Mouse (Mus musculus): Measurements from ENCODE around the gene Gadd45g. TPM values are rescaled to one million over a fixed set of nuclear protein-coding genes. Genes with fewer than 3 reads are reported as not detected.
A peak's percentile ranks its signal among the peaks of the same experiment; 100 is the strongest.

Gadd45g gene
- total RNA-seq (2021), result 10 to 100 TPM; 19.9 to 22.3 TPM

DNA sequence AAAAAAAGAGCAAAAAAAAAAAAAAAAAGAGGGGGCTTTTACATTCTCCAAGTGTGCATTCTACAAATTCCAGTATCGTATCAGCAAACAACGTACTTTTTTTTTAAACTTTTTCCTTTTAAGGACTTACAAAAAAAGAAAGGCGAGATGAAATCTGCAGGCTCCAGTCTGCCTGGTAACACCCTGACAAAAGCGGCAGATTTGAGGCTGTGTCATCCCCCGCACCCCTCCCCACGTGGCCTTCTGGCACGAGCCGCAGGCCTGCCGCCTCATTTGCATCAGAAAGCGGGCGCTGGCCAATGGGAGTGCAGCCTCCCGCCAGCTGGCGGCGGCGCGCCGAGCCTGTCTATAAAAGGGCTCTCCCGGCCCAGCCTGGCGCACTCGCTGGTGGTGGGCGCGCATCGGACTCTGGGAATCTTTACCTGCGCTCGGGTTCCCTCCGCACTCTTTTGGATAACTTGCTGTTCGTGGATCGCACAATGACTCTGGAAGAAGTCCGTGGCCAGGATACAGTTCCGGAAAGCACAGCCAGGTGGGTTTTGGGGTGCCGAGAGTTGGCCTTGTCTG, at the start of gene Gadd45g:
Gene Gadd45g, plus strand, starts transcription at position 378 of the 567 bp plus-strand sequence.
- peak; percentile 93 to 96 for DNase-seq

- DNase-seq, result no peak
Observed at GRCm38 (mm10) chr13:51797899-51798746, 48.4 kb upstream of the Gadd45g start.

GRCm38 (mm10) chr13:51799735-51800522, 46.5 kb upstream of the Gadd45g start:
- no peak for DNase-seq

- no peak for DNase-seq
Observed at GRCm38 (mm10) chr13:51800921-51801320, 45.6 kb upstream of the Gadd45g start.

- DNase-seq, result peak; percentile 41 to 54
Observed at GRCm38 (mm10) chr13:51805634-51806033, 40.8 kb upstream of the Gadd45g start.

- DNase-seq, result no peak
Observed at GRCm38 (mm10) chr13:51806220-51806619, 40.3 kb upstream of the Gadd45g start.

DNA sequence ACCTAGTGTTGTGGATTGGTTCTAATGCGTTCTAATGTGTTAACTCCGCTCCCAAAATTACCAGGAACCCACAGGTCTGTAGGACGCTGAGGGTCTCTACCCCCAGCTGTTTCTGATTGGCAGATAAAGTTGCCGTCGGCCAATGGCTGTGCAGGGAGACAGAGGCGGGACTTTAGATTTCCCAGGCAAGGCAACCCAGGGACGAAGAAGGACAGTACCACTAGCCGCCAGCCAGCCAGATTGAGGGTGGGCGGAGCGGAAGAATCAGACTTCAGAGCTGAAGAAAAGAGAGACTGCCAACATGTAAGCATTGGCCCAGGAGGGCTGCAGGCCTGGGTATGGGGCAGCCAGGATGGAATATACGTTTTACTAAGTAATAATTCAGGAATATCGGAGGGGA, 38.3 kb upstream of the Gadd45g start:
- no peak for DNase-seq

GRCm38 (mm10) chr13:51813621-51814615, 32.6 kb upstream of the Gadd45g start:
- no peak for DNase-seq

GRCm38 (mm10) chr13:51814646-51815045, 31.8 kb upstream of the Gadd45g start:
- DNase-seq, result no peak

GRCm38 (mm10) chr13:51815865-51816504, 30.5 kb upstream of the Gadd45g start:
- DNase-seq, result no peak

GRCm38 (mm10) chr13:51816559-51817041, 29.9 kb upstream of the Gadd45g start:
- DNase-seq, result peak; percentile 27 to 45

GRCm38 (mm10) chr13:51818170-51818943, 28.1 kb upstream of the Gadd45g start:
- DNase-seq, result no peak

- no peak for DNase-seq
Observed at GRCm38 (mm10) chr13:51818944-51819326, 27.5 kb upstream of the Gadd45g start.

- no peak for DNase-seq
Observed at GRCm38 (mm10) chr13:51819351-51819750, 27.1 kb upstream of the Gadd45g start.

DNA sequence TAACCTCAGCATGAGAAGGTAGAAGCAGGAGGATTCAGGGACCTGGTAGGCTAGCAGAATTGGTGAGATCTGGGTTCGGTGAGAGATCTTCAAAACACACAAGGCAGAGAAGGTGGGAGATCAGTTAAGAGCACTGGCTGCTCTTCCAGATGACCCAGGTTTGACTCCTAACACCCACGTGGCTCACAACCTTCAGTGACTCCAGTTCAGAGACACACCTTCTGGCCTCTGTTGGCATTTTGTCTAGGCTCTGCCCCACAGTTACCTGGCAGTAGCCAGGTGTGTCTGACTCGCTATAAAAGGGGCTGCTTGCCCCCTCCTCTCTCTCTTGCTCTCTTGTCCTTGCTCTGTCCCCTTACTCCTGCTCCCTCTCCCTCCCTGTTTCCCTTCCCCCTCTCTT, 24.5 kb upstream of the Gadd45g start:
- DNase-seq, result no peak

GRCm38 (mm10) chr13:51823822-51824495, 22.5 kb upstream of the Gadd45g start:
- DNase-seq, result no peak

- no peak for DNase-seq
Observed at GRCm38 (mm10) chr13:51830744-51831450, 15.6 kb upstream of the Gadd45g start.

DNA sequence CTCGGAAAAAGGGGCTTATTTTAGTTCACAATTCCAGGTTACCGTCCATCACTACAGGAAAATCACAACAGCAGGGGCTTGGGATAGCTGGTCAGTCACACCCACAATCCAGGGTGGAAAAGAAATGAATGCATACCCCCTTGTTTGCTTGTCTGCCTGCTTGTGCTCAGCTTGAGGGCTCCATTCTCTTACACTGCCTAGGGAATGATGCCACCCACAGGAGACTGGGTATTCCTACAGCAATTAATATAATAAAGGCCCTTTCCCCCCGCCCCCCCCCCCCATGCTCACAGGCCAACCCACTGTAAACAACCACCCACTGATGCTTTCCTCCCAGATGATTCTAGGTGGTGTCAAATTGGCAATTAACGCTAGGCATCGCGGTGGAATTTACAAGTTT, 14.0 kb upstream of the Gadd45g start:
- no peak for DNase-seq

DNA sequence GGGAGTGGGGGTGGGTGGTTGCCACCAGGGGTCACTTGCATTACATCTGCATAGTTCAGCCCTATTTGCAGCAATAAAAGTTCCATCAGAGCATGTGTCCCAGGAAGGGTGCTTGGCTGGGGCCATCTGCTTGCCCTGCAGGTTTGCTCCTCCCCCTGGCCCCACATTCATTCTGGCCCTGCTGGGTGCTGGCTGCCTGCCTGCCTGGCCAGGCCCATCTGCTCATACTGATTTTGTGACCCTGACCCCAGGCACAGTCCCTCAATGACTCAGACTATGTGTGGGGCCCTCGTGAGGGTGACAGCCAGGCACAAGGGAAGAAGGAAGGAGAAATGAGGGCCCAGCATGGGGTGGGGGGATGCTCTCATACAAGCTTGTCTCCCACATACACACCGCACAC, 12.9 kb upstream of the Gadd45g start:
- DNase-seq, result no peak
